Mouse (Mus musculus) thymus, adult 2 months (tissue): Measurements from ENCODE around the gene Idh2. TPM values are rescaled to one million over a fixed set of nuclear protein-coding genes. Genes with fewer than 3 reads are reported as not detected.

ENCODE experiments used
- DNase-seq: peaks from one replicate; pipeline ENCODE4 v3.0.0; 2021
- H3K27ac ChIP-seq: fragments of 200-500 bp; 2 replicates; pipeline ENCODE4 v1.5.1; 2012; ENCODE audit warnings: low read length, control low read depth; ENCODE audit not compliant: control insufficient read depth, insufficient read depth
- H3K27me3 ChIP-seq: fragments of 200-500 bp; 2 replicates; pipeline ENCODE4 v1.6.1; 2012; ENCODE audit warnings: mild to moderate bottlenecking, low read length, moderate library complexity, mixed read lengths; ENCODE audit not compliant: control insufficient read depth, insufficient read depth
- H3K36me3 ChIP-seq: fragments of 200-500 bp; 2 replicates; pipeline ENCODE4 v1.6.1; 2012; ENCODE audit warnings: mild to moderate bottlenecking, low read length, moderate library complexity; ENCODE audit not compliant: control insufficient read depth, insufficient read depth
- H3K4me1 ChIP-seq: fragments of 200-500 bp; replicated peaks from 2 replicates; pipeline ENCODE4 v1.6.1; 2012; ENCODE audit warnings: low read length; ENCODE audit not compliant: control insufficient read depth, insufficient read depth
- H3K4me3 ChIP-seq: fragments of 200-500 bp; 2 replicates; pipeline ENCODE4 v1.5.1; 2012; ENCODE audit warnings: mild to moderate bottlenecking, low read length, control low read depth, moderate library complexity; ENCODE audit not compliant: control insufficient read depth, insufficient read depth
- CTCF ChIP-seq: fragments of 200-500 bp; IDR thresholded peaks from 2 replicates; pipeline ENCODE4 v1.5.1; 2012; ENCODE audit warnings: mild to moderate bottlenecking, control low read depth, low read length, moderate library complexity, borderline replicate concordance; ENCODE audit not compliant: control insufficient read depth, poor library complexity, insufficient read depth; ENCODE audit errors: extremely low read depth
- POLR2A ChIP-seq: fragments of 200-500 bp; IDR thresholded peaks from 2 replicates; pipeline ENCODE4 v1.6.1; 2012; ENCODE audit warnings: mild to moderate bottlenecking, low read length, control low read depth, moderate library complexity; ENCODE audit not compliant: control insufficient read depth, poor library complexity, insufficient read depth; ENCODE audit errors: extremely low read depth
- WGBS: fragments of 180-500 bp; shearing (Covaris S2); methylation state at CpG from one replicate; pipeline ENCODE4 v1.1.7; 2018; 5-methylcytosine and 5-hydroxymethylcytosine counted together
- polyA plus RNA-seq: library from polyadenylated mRNA; depleted of rRNA; stranded (reverse); fragments of >200 nt; gene quantifications from 2 replicates; pipeline ENCODE4 v1.2.3, GENCODE M21; 2012; rRNA removed

The Idh2 gene
- 168 and 225 TPM in 2 replicates for polyA plus RNA-seq

GRCm38 (mm10) chr7:80115224-80115590 lies at the start of gene Idh2:
TSS of gene Idh2 (minus strand) at chr7:80115392.
- DNase-seq: peak; percentile 92
- Histone ChIP-seq H3K4me1 (peaks cover 14% of the 10 kb centered on the region), H3K27ac (peak within 1 kb of the TSS; percentile 6; the same call in 1 of the 2 replicates), H3K4me3 (peak within 1 kb of the TSS; percentile 89), H3K27me3 (no peaks in the 10 kb centered on the region), H3K36me3 (no peaks in the 10 kb centered on the region)
- TF ChIP-seq CTCF (0 out of 2 replicates have a peak, but pooled peaks have one; percentile 4), POLR2A (peak; percentile 84; the same call in 1 of the 2 replicates)
- WGBS: under 1% methylated on average over 29 of the region's 29 CpGs

- H3K27me3 ChIP-seq: no peaks in the 10 kb centered on the region
- 81% methylated on average over 8 of the region's 8 CpGs for WGBS
- DNase-seq: no peak
- no peak overlapping the region for H3K4me3 ChIP-seq
- H3K36me3 ChIP-seq: no peaks in the 10 kb centered on the region
- TF ChIP-seq POLR2A (no peak), CTCF (no peak)
- H3K4me1 ChIP-seq: peaks cover 5% of the 10 kb centered on the region; the same call in 1 of the 2 replicates
- H3K27ac ChIP-seq: no peak overlapping the region
Observed at GRCm38 (mm10) chr7:80160945-80161306, 45.7 kb upstream of the Idh2 start.

- Histone ChIP-seq H3K27me3 (no peaks in the 10 kb centered on the region), H3K27ac (no peak overlapping the region), H3K4me3 (no peak overlapping the region), H3K4me1 (peaks cover 5% of the 10 kb centered on the region; the same call in 1 of the 2 replicates), H3K36me3 (no peaks in the 10 kb centered on the region)
- no peak for TF ChIP-seq POLR2A
- TF ChIP-seq CTCF: no peak
- no peak for DNase-seq
- 82% methylated on average over 7 of the region's 7 CpGs for WGBS
Observed at GRCm38 (mm10) chr7:80160293-80160944, 45.2 kb upstream of the Idh2 start.

- Histone ChIP-seq H3K4me1 (peaks cover 9% of the 10 kb centered on the region; the same call in 1 of the 2 replicates), H3K36me3 (no peaks in the 10 kb centered on the region)
Observed at GRCm38 (mm10) chr7:80158496-80159268, 43.5 kb upstream of the Idh2 start.

GRCm38 (mm10) chr7:80156711-80157227 lies 41.6 kb upstream of the Idh2 start:
- peak; percentile 52 for DNase-seq
- Histone ChIP-seq H3K4me1 (peaks cover 9% of the 10 kb centered on the region; the same call in 1 of the 2 replicates), H3K4me3 (no peak overlapping the region), H3K27ac (no peak overlapping the region), H3K36me3 (no peaks in the 10 kb centered on the region), H3K27me3 (no peaks in the 10 kb centered on the region)
- WGBS: 56% methylated on average over 13 of the region's 13 CpGs
- no peak for TF ChIP-seq POLR2A
- TF ChIP-seq CTCF: no peak; the same call in 1 of the 2 replicates

More at GRCm38 (mm10) chr7:80158496-80159268, 43.5 kb upstream of the Idh2 start:
- 92% methylated on average over 8 of the region's 8 CpGs for WGBS
- no peak for TF ChIP-seq CTCF
- TF ChIP-seq POLR2A: no peak
- DNase-seq: no peak
- Histone ChIP-seq H3K27ac (no peak overlapping the region), H3K4me3 (no peak overlapping the region), H3K27me3 (no peaks in the 10 kb centered on the region)

- Histone ChIP-seq H3K4me3 (no peak overlapping the region), H3K36me3 (no peaks in the 10 kb centered on the region), H3K27ac (no peak overlapping the region), H3K27me3 (no peaks in the 10 kb centered on the region), H3K4me1 (peaks cover 9% of the 10 kb centered on the region; the same call in 1 of the 2 replicates)
- 52% methylated on average over 3 of the region's 3 CpGs for WGBS
- TF ChIP-seq POLR2A: no peak
- TF ChIP-seq CTCF: no peak
- DNase-seq: no peak
Observed at GRCm38 (mm10) chr7:80154689-80155088, 39.5 kb upstream of the Idh2 start.
